Mouse (Mus musculus): ENCODE results near the gene Taf12. TPM values are rescaled to one million over a fixed set of nuclear protein-coding genes. Genes with fewer than 3 reads are reported as not detected.
A peak's percentile ranks its signal among the peaks of the same experiment; 100 is the strongest.

Taf12 gene
- total and polyA plus RNA-seq, 3 experiments = 62.6 to 76.4 TPM; not detected in 1

- peaks cover 3 to 18% of the 10 kb centered on the region in 2 experiments for H3K4me1 ChIP-seq (ENCODE audit: control insufficient read depth in 1 of 2, insufficient read depth in 2 of 2, low read length in 2 of 2)
- TF ChIP-seq HCFC1 (IDR thresholded peaks at IDR 0.05; ENCODE audit: low read depth, low read length) (no peak), UBTF (IDR thresholded peaks at IDR 0.05; ENCODE audit: borderline replicate concordance, insufficient read depth, low read depth, low read length) (no peak), CHD2 (IDR thresholded peaks at IDR 0.05; ENCODE audit: low read length) (no peak), GATA1 (IDR thresholded peaks at IDR 0.05; ENCODE audit: low read depth, low read length) (no peak), MAFK (IDR thresholded peaks at IDR 0.05; ENCODE audit: borderline replicate concordance, low read depth, low read length) (no peak), POLR2A (IDR thresholded peaks at IDR 0.05; ENCODE audit: control insufficient read depth in 1 of 2, insufficient read depth in 1 of 2, low read depth in 1 of 2, low read length in 2 of 2, poor library complexity in 1 of 2) (no peak), MYB (IDR thresholded peaks at IDR 0.05; ENCODE audit: low read depth, low read length) (no peak), EP300 (IDR thresholded peaks at IDR 0.05; ENCODE audit: low read depth in 1 of 2, low read length in 2 of 2) (no peak), USF1 (IDR thresholded peaks at IDR 0.05; ENCODE audit: low read depth, low read length) (no peak), MYC (IDR thresholded peaks at IDR 0.05; ENCODE audit: low read depth, low read length) (no peak), E2F4 (IDR thresholded peaks at IDR 0.05; ENCODE audit: borderline replicate concordance, low read depth, low read length) (no peak), BHLHE40 (IDR thresholded peaks at IDR 0.05; ENCODE audit: borderline replicate concordance, low read depth, low read length) (no peak), MEF2A (IDR thresholded peaks at IDR 0.05; ENCODE audit: extremely low read depth, insufficient replicate concordance, low read depth, low read length, poor library complexity, severe bottlenecking) (no peak), POLR2AphosphoS2 (IDR thresholded peaks at IDR 0.05; ENCODE audit: low read length) (no peak), TCF12 (IDR thresholded peaks at IDR 0.05; ENCODE audit: low read depth, low read length) (no peak), ZKSCAN1 (IDR thresholded peaks at IDR 0.05; ENCODE audit: low read depth, low read length) (no peak)
- H3K27me3 ChIP-seq (ENCODE audit: control insufficient read depth in 1 of 2, insufficient read depth in 2 of 2, low read length in 2 of 2) = no peaks in the 10 kb centered on the region
- H3K36me3 ChIP-seq (ENCODE audit: control insufficient read depth in 1 of 2, insufficient read depth in 2 of 2, low read length in 2 of 2) = peaks cover 0 to 14% of the 10 kb centered on the region in 2 experiments; a peak in 2 of 4 replicates
- H3K9ac ChIP-seq (ENCODE audit: control insufficient read depth, low read depth, low read length, poor library complexity, severe bottlenecking) = no peak overlapping the region
- peaks cover 13% of the 10 kb centered on the region for H3K79me2 ChIP-seq (ENCODE audit: control insufficient read depth, insufficient read depth, low read length, poor library complexity)
- DNase-seq (ENCODE audit: low read depth, low spot score) = no peak
- H3K27ac ChIP-seq (ENCODE audit: control insufficient read depth, low read depth, low read length) = peak overlapping the region; percentile 6; the same call in 1 of the 2 replicates
- no peak overlapping the region for H3K4me3 ChIP-seq (ENCODE audit: control insufficient read depth in 1 of 2, insufficient read depth in 1 of 2, low read depth in 2 of 2, low read length in 2 of 2)
- no peaks in the 10 kb centered on the region for H3K9me3 ChIP-seq (replicated peaks; ENCODE audit: insufficient read depth, low read length)
These were observed 21.0 kb upstream of the Taf12 start for GRCm38 (mm10) chr4:132253128-132253527.

GRCm38 (mm10) chr4:132253622-132254021 is 20.6 kb upstream of the Taf12 start:
- Histone ChIP-seq H3K27ac (ENCODE audit: control insufficient read depth, low read depth, low read length) (peak overlapping the region; percentile 84), H3K4me3 (ENCODE audit: control insufficient read depth in 1 of 2, insufficient read depth in 1 of 2, low read depth in 2 of 2, low read length in 2 of 2) (no peak overlapping the region), H3K9me3 (replicated peaks; ENCODE audit: insufficient read depth, low read length) (no peaks in the 10 kb centered on the region), H3K9ac (ENCODE audit: control insufficient read depth, low read depth, low read length, poor library complexity, severe bottlenecking) (peak overlapping the region; percentile 28), H3K4me1 (ENCODE audit: control insufficient read depth in 1 of 2, insufficient read depth in 2 of 2, low read length in 2 of 2) (peaks cover 3 to 18% of the 10 kb centered on the region in 2 experiments), H3K79me2 (ENCODE audit: control insufficient read depth, insufficient read depth, low read length, poor library complexity) (peaks cover 17% of the 10 kb centered on the region), H3K27me3 (ENCODE audit: control insufficient read depth in 1 of 2, insufficient read depth in 2 of 2, low read length in 2 of 2) (no peaks in the 10 kb centered on the region), H3K36me3 (ENCODE audit: control insufficient read depth in 1 of 2, insufficient read depth in 2 of 2, low read length in 2 of 2) (peaks cover 0 to 12% of the 10 kb centered on the region in 2 experiments; a peak in 2 of 4 replicates)
- peak; percentile 75 for DNase-seq (ENCODE audit: low read depth, low spot score)
- TF ChIP-seq KAT2A (conservative IDR thresholded peaks at IDR 0.05; ENCODE audit: low read depth, low read length) = no peak
- no peak for TF ChIP-seq CHD2 (IDR thresholded peaks at IDR 0.05; ENCODE audit: low read length)
- TF ChIP-seq TCF12 (IDR thresholded peaks at IDR 0.05; ENCODE audit: low read depth, low read length) = peak; percentile 36; the same call in 1 of the 2 replicates
- no peak for TF ChIP-seq RCOR1 (IDR thresholded peaks at IDR 0.05; ENCODE audit: low read depth, low read length)
- no peak for TF ChIP-seq ELF1 (IDR thresholded peaks at IDR 0.05; ENCODE audit: low read depth, low read length)
- no peak for TF ChIP-seq BHLHE40 (IDR thresholded peaks at IDR 0.05; ENCODE audit: borderline replicate concordance, low read depth, low read length)
- peak; percentile 43; the same call in 1 of the 2 replicates for TF ChIP-seq MYC (IDR thresholded peaks at IDR 0.05; ENCODE audit: low read depth, low read length)
- no peak for TF ChIP-seq POLR2A (IDR thresholded peaks at IDR 0.05; ENCODE audit: control insufficient read depth in 1 of 2, insufficient read depth in 1 of 2, low read depth in 1 of 2, low read length in 2 of 2, poor library complexity in 1 of 2)
- TF ChIP-seq MAX (IDR thresholded peaks at IDR 0.05; ENCODE audit: low read length) = 0 out of 2 replicates have a peak, but pooled peaks have one; percentile 35
- TF ChIP-seq UBTF (IDR thresholded peaks at IDR 0.05; ENCODE audit: borderline replicate concordance, insufficient read depth, low read depth, low read length) = no peak
- no peak for TF ChIP-seq CHD1 (IDR thresholded peaks at IDR 0.05; ENCODE audit: low read depth, low read length)
- no peak for TF ChIP-seq MXI1 (IDR thresholded peaks at IDR 0.05; ENCODE audit: low read depth, low read length)
- TF ChIP-seq MAZ (IDR thresholded peaks at IDR 0.05; ENCODE audit: low read depth, low read length) = no peak
- TF ChIP-seq ETS1 (IDR thresholded peaks at IDR 0.05; ENCODE audit: low read depth, low read length) = peak; percentile 71; the same call in 1 of the 2 replicates
- peak; percentile 23; the same call in 1 of the 2 replicates for TF ChIP-seq GATA1 (IDR thresholded peaks at IDR 0.05; ENCODE audit: low read depth, low read length)
- TF ChIP-seq NRF1 (IDR thresholded peaks at IDR 0.05; ENCODE audit: insufficient read depth, low read depth, low read length, poor library complexity, severe bottlenecking) = no peak
- TF ChIP-seq E2F4 (IDR thresholded peaks at IDR 0.05; ENCODE audit: borderline replicate concordance, low read depth, low read length) = no peak
- TF ChIP-seq CTCF (IDR thresholded peaks at IDR 0.05 in 2 of 3, conservative IDR thresholded peaks at IDR 0.05 in 1 of 3; ENCODE audit: control insufficient read depth in 1 of 3, insufficient read depth in 1 of 3, low read depth in 2 of 3, low read length in 3 of 3, poor library complexity in 1 of 3, severe bottlenecking in 1 of 3) = no peak
- no peak for TF ChIP-seq NELFE (IDR thresholded peaks at IDR 0.05; ENCODE audit: low read depth, low read length)
- no peak for TF ChIP-seq MEF2A (IDR thresholded peaks at IDR 0.05; ENCODE audit: extremely low read depth, insufficient replicate concordance, low read depth, low read length, poor library complexity, severe bottlenecking)
- no peak for TF ChIP-seq USF2 (IDR thresholded peaks at IDR 0.05; ENCODE audit: borderline replicate concordance in 1 of 2, insufficient read depth in 1 of 2, low read depth in 1 of 2, low read length in 2 of 2)
- TF ChIP-seq MYB (IDR thresholded peaks at IDR 0.05; ENCODE audit: low read depth, low read length) = no peak

All from MEL (cell line).